8 mouse cellular contexts compared by ENCODE assay signal in genomic region chr12:83169495-83170209, GRCm38 (mm10).
DNase-seq lines count a peak whose midpoint lies in the region; ATAC-seq and TF ChIP-seq lines count a peak whose summit lies in the region.

No protein-coding gene starts in this region.

- no peak for ATAC-seq in stomach, postnatal 0 days (ENCODE audit: low FRiP score, low TSS enrichment)
- no peak for ATAC-seq in liver, embryonic 11.5 days (replicated peaks; ENCODE audit: low FRiP score)

- DNase-seq in embryo, embryonic 11 days, result peak; percentile 7
- DNase-seq in embryo, embryonic 10.5 days (ENCODE audit: low spot score), result no peak
- DNase-seq in right cerebral cortex, adult 18-20 months, result peak; percentile 68
- no peak for DNase-seq in right cerebral cortex, postnatal 4 days
- peak; percentile 62 for DNase-seq in left cerebral cortex, postnatal 4 days
- peak; percentile 17 for DNase-seq in stomach, postnatal 0 days (ENCODE audit: low spot score)
- DNase-seq in liver, embryonic 11.5 days (ENCODE audit: low spot score), result no peak
- no peak for DNase-seq in ovary, postnatal 14 days (ENCODE audit: low spot score)

- H3K4me3 ChIP-seq in stomach, postnatal 0 days (ENCODE audit: low read depth, low read length), result no peak overlapping the region
- H3K4me3 ChIP-seq in liver, embryonic 11.5 days (ENCODE audit: low read depth, low read length), result no peak overlapping the region

- intact Hi-C loops in left cerebral cortex, postnatal 4 days (cut with DNase I), result no loop called here

- H3K9ac ChIP-seq in stomach, postnatal 0 days (ENCODE audit: low read length), result no peak overlapping the region
- no peak overlapping the region for H3K9ac ChIP-seq in liver, embryonic 11.5 days (ENCODE audit: low read depth, low read length)

- no peaks in the 10 kb centered on the region for H3K9me3 ChIP-seq in stomach, postnatal 0 days (ENCODE audit: control insufficient read depth, low read length)
- no peaks in the 10 kb centered on the region for H3K9me3 ChIP-seq in liver, embryonic 11.5 days (ENCODE audit: control insufficient read depth, low read length)

- no peaks in the 10 kb centered on the region for H3K4me1 ChIP-seq in stomach, postnatal 0 days (replicated peaks; ENCODE audit: control insufficient read depth, insufficient read depth)
- H3K4me1 ChIP-seq in liver, embryonic 11.5 days (replicated peaks; ENCODE audit: control insufficient read depth, insufficient read depth, low read length), result 0 out of 2 replicates have a peak, but pooled peaks cover 3% of the 10 kb centered on the region

- TF ChIP-seq EP300 in stomach, postnatal 0 days (optimal IDR thresholded peaks at IDR 0.05), result no peak

- no peak overlapping the region for H3K27ac ChIP-seq in stomach, postnatal 0 days (replicated peaks)
- no peak overlapping the region for H3K27ac ChIP-seq in liver, embryonic 11.5 days (ENCODE audit: low read depth, low read length)

- 25% methylated on average over 12 of the region's 12 CpGs for WGBS in stomach, postnatal 0 days
- 40% methylated on average over 12 of the region's 12 CpGs for WGBS in liver, embryonic 11.5 days

- no peaks in the 10 kb centered on the region for H3K36me3 ChIP-seq in stomach, postnatal 0 days (ENCODE audit: control insufficient read depth, insufficient read depth, low read length)
- H3K36me3 ChIP-seq in liver, embryonic 11.5 days (ENCODE audit: control insufficient read depth, insufficient read depth, low read length), result no peaks in the 10 kb centered on the region

- H3K4me2 ChIP-seq in stomach, postnatal 0 days (replicated peaks; ENCODE audit: low read depth), result no peak overlapping the region
- H3K4me2 ChIP-seq in liver, embryonic 11.5 days, result no peak overlapping the region

- no peak for TF ChIP-seq CTCF in stomach, postnatal 0 days (IDR thresholded peaks at IDR 0.05; ENCODE audit: low read depth)

- H3K27me3 ChIP-seq in stomach, postnatal 0 days (ENCODE audit: control insufficient read depth, insufficient read depth, low read length), result no peaks in the 10 kb centered on the region
- H3K27me3 ChIP-seq in liver, embryonic 11.5 days (replicated peaks; ENCODE audit: control insufficient read depth, insufficient read depth, low read length), result 0 out of 2 replicates have a peak, but pooled peaks cover 2% of the 10 kb centered on the region

Comparison
In these comparisons a context has a peak if more than half of its experiments do, and no peak if none do; other contexts are left out.
1. DNase-seq: peak in embryo, embryonic 11 days (single experiment), right cerebral cortex, adult 18-20 months (single experiment), left cerebral cortex, postnatal 4 days (single experiment) and stomach, postnatal 0 days (single experiment); none in embryo, embryonic 10.5 days (single experiment), right cerebral cortex, postnatal 4 days (single experiment), liver, embryonic 11.5 days (single experiment) and ovary, postnatal 14 days (single experiment).